Mouse (Mus musculus): ENCODE data around the gene Olfr1040. TPM values are rescaled to one million over a fixed set of nuclear protein-coding genes. Genes with fewer than 3 reads are reported as not detected.
"Not testable (repeated sequence)": the region's sequence is repeated elsewhere in the genome, so short reads cannot be mapped to it uniquely, and the experiment has no call there.

Olfr1040 gene
- total RNA-seq (2014; rRNA removed) = not detected in 2 replicates
- not detected in 2 replicates for polyA plus RNA-seq (2015; fragmentation: Nextera tagmentation; extraction: Ambion mirVana)

GRCm38 (mm10) chr2:86146632-86147031, at the start of gene Olfr1040:
Gene Olfr1040 (minus strand): TSS chr2:86146732.
- H3K27me3 ChIP-seq (ENCODE audit: insufficient read depth, low read length) = no peaks in the 10 kb centered on the region
- no peaks in the 10 kb centered on the region for H3K36me3 ChIP-seq (ENCODE audit: insufficient read depth)
- DNase-seq (no peak), ATAC-seq (no peak)
- WGBS = 87% methylated on average over 1 of the region's 1 CpGs
- no peaks in the 10 kb centered on the region for H3K4me1 ChIP-seq (ENCODE audit: insufficient read depth)
- no peak within 1 kb of the TSS for H3K27ac ChIP-seq (ENCODE audit: low read depth, low read length)
- TF ChIP-seq CTCF (IDR thresholded peaks at IDR 0.05; ENCODE audit: low read depth) = no peak
- no peaks in the 10 kb centered on the region for H3K9me3 ChIP-seq (ENCODE audit: low read length)
- no peak within 1 kb of the TSS for H3K4me2 ChIP-seq (ENCODE audit: low read depth)
- no peak within 1 kb of the TSS for H3K9ac ChIP-seq
- H3K4me3 ChIP-seq (ENCODE audit: low read depth, low read length) = no peak within 1 kb of the TSS

- no peak overlapping the region for H3K4me2 ChIP-seq (ENCODE audit: low read depth)
- H3K4me1 ChIP-seq (ENCODE audit: insufficient read depth) = no peaks in the 10 kb centered on the region
- no peak for DNase-seq
- no peaks in the 10 kb centered on the region for H3K27me3 ChIP-seq (ENCODE audit: insufficient read depth, low read length)
- H3K9ac ChIP-seq = no peak overlapping the region
- no peaks in the 10 kb centered on the region for H3K36me3 ChIP-seq (ENCODE audit: insufficient read depth)
- no peak for TF ChIP-seq CTCF (IDR thresholded peaks at IDR 0.05; ENCODE audit: low read depth)
- ATAC-seq = no peak
- H3K9me3 ChIP-seq (ENCODE audit: low read length) = no peaks in the 10 kb centered on the region
- H3K27ac ChIP-seq (ENCODE audit: low read depth, low read length) = no peak overlapping the region
- no peak overlapping the region for H3K4me3 ChIP-seq (ENCODE audit: low read depth, low read length)
- 64% methylated on average over 1 of the region's 1 CpGs for WGBS
These were observed 49.3 kb upstream of the Olfr1040 start for GRCm38 (mm10) chr2:86195863-86196262.

- H3K27ac ChIP-seq (ENCODE audit: low read depth, low read length) = no peak within 1 kb of the TSS
- H3K9ac ChIP-seq = no peak within 1 kb of the TSS
- DNase-seq = no peak
- no peaks in the 10 kb centered on the region for H3K36me3 ChIP-seq (ENCODE audit: insufficient read depth)
- H3K4me3 ChIP-seq (ENCODE audit: low read depth, low read length) = no peak within 1 kb of the TSS
- no peak for TF ChIP-seq CTCF (IDR thresholded peaks at IDR 0.05; ENCODE audit: low read depth)
- no peak within 1 kb of the TSS for H3K4me2 ChIP-seq (ENCODE audit: low read depth)
- H3K27me3 ChIP-seq (ENCODE audit: insufficient read depth, low read length) = no peaks in the 10 kb centered on the region
- ATAC-seq = no peak
- no peaks in the 10 kb centered on the region for H3K9me3 ChIP-seq (ENCODE audit: low read length)
- no peaks in the 10 kb centered on the region for H3K4me1 ChIP-seq (ENCODE audit: insufficient read depth)
These were observed 39.1 kb upstream of the Olfr1040 start, which contains the start of gene Olfr52 for GRCm38 (mm10) chr2:86185583-86185982. Gene Olfr52 (minus strand): TSS chr2:86185683.

GRCm38 (mm10) chr2:86179950-86180349, 33.4 kb upstream of the Olfr1040 start:
- Histone ChIP-seq H3K4me1 (ENCODE audit: insufficient read depth) (no peaks in the 10 kb centered on the region), H3K27me3 (ENCODE audit: insufficient read depth, low read length) (no peaks in the 10 kb centered on the region), H3K4me2 (ENCODE audit: low read depth) (no peak overlapping the region), H3K27ac (ENCODE audit: low read depth, low read length) (no peak overlapping the region), H3K4me3 (ENCODE audit: low read depth, low read length) (no peak overlapping the region), H3K9me3 (ENCODE audit: low read length) (no peaks in the 10 kb centered on the region), H3K36me3 (ENCODE audit: insufficient read depth) (no peaks in the 10 kb centered on the region), H3K9ac (no peak overlapping the region)
- WGBS = 75% methylated on average over 3 of the region's 3 CpGs
- TF ChIP-seq CTCF (IDR thresholded peaks at IDR 0.05; ENCODE audit: low read depth) = no peak
- no peak for ATAC-seq
- DNase-seq = no peak

- H3K4me2 ChIP-seq (ENCODE audit: low read depth) = no peak within 1 kb of the TSS
- H3K9ac ChIP-seq = no peak within 1 kb of the TSS
- H3K27ac ChIP-seq (ENCODE audit: low read depth, low read length) = no peak within 1 kb of the TSS
- no peaks in the 10 kb centered on the region for H3K4me1 ChIP-seq (ENCODE audit: insufficient read depth)
- H3K9me3 ChIP-seq (ENCODE audit: low read length) = no peaks in the 10 kb centered on the region
- no peak within 1 kb of the TSS for H3K4me3 ChIP-seq (ENCODE audit: low read depth, low read length)
- no peaks in the 10 kb centered on the region for H3K27me3 ChIP-seq (ENCODE audit: insufficient read depth, low read length)
- ATAC-seq (no peak), DNase-seq (no peak)
- H3K36me3 ChIP-seq (ENCODE audit: insufficient read depth) = no peaks in the 10 kb centered on the region
- no peak for TF ChIP-seq CTCF (IDR thresholded peaks at IDR 0.05; ENCODE audit: low read depth)
These were observed 31.2 kb upstream of the Olfr1040 start, which contains the start of gene Olfr1044 for GRCm38 (mm10) chr2:86177720-86178119. Gene Olfr1044 (minus strand): TSS chr2:86177820.

GRCm38 (mm10) chr2:86175422-86175821, 28.9 kb upstream of the Olfr1040 start:
- not testable (repeated sequence) for H3K4me1 ChIP-seq (ENCODE audit: insufficient read depth); H3K36me3 ChIP-seq (ENCODE audit: insufficient read depth); ATAC-seq; H3K27ac ChIP-seq (ENCODE audit: low read depth, low read length); H3K9me3 ChIP-seq (ENCODE audit: low read length); H3K9ac ChIP-seq; H3K27me3 ChIP-seq (ENCODE audit: insufficient read depth, low read length); H3K4me3 ChIP-seq (ENCODE audit: low read depth, low read length); DNase-seq; H3K4me2 ChIP-seq (ENCODE audit: low read depth)
- 92% methylated on average over 7 of the region's 7 CpGs for WGBS

- no peak for TF ChIP-seq CTCF (IDR thresholded peaks at IDR 0.05; ENCODE audit: low read depth)
These were observed 20.9 kb upstream of the Olfr1040 start, which contains the start of gene Olfr1043 for GRCm38 (mm10) chr2:86167422-86167821. Gene Olfr1043 (minus strand): TSS chr2:86167522.

More at GRCm38 (mm10) chr2:86167422-86167821, 20.9 kb upstream of the Olfr1040 start, which contains the start of gene Olfr1043:
- no peak within 1 kb of the TSS for H3K4me3 ChIP-seq (ENCODE audit: low read depth, low read length)
- H3K27ac ChIP-seq (ENCODE audit: low read depth, low read length) = no peak within 1 kb of the TSS
- no peaks in the 10 kb centered on the region for H3K4me1 ChIP-seq (ENCODE audit: insufficient read depth)
- H3K36me3 ChIP-seq (ENCODE audit: insufficient read depth) = no peaks in the 10 kb centered on the region
- H3K4me2 ChIP-seq (ENCODE audit: low read depth) = no peak within 1 kb of the TSS
- H3K9me3 ChIP-seq (ENCODE audit: low read length) = no peaks in the 10 kb centered on the region
- no peaks in the 10 kb centered on the region for H3K27me3 ChIP-seq (ENCODE audit: insufficient read depth, low read length)
- WGBS = 90% methylated on average over 2 of the region's 2 CpGs
- no peak within 1 kb of the TSS for H3K9ac ChIP-seq
- no peak for DNase-seq
- no peak for ATAC-seq
